Mouse (Mus musculus) intestine, embryonic 15.5 days (tissue): ENCODE results near the gene Rreb1. TPM values are rescaled to one million over a fixed set of nuclear protein-coding genes. Genes with fewer than 3 reads are reported as not detected.

Experiments
- ATAC-seq: fragments of 200-750 bp; cut with Nextera tagmentation; 2 replicates; pipeline ENCODE4 v1.8.0; 2017; ENCODE audit warnings: moderate TSS enrichment, moderate library complexity
- H3K27ac ChIP-seq: fragments of 300-500 bp; sonication (generic); 2 replicates; pipeline ENCODE4 v1.5.1; 2015; ENCODE audit warnings: mild to moderate bottlenecking, inconsistent platforms
- H3K27me3 ChIP-seq: fragments of 300-500 bp; sonication (generic); replicated peaks from 2 replicates; pipeline ENCODE4 v1.6.1; 2015; ENCODE audit warnings: inconsistent platforms
- H3K36me3 ChIP-seq: fragments of 300-500 bp; sonication (generic); 2 replicates; pipeline ENCODE4 v1.6.1; 2015; ENCODE audit warnings: inconsistent platforms
- H3K4me1 ChIP-seq: fragments of 300-500 bp; sonication (generic); replicated peaks from 2 replicates; pipeline ENCODE4 v1.6.1; 2015; ENCODE audit warnings: inconsistent platforms
- H3K4me2 ChIP-seq: fragments of 300-500 bp; sonication (generic); replicated peaks from 2 replicates; pipeline ENCODE4 v1.6.1; 2015; ENCODE audit warnings: mild to moderate bottlenecking, inconsistent platforms
- H3K4me3 ChIP-seq: fragments of 300-500 bp; sonication (generic); replicated peaks from 2 replicates; pipeline ENCODE4 v1.5.1; 2015; ENCODE audit warnings: inconsistent platforms
- H3K9ac ChIP-seq: fragments of 300-500 bp; sonication (generic); 2 replicates; pipeline ENCODE4 v1.6.1; 2015; ENCODE audit warnings: inconsistent platforms
- H3K9me3 ChIP-seq: fragments of 300-500 bp; sonication (generic); 2 replicates; pipeline ENCODE4 v1.6.1; 2016; ENCODE audit warnings: inconsistent platforms
- WGBS: fragments of 180-500 bp; shearing (Covaris S2); methylation state at CpG from one replicate; pipeline ENCODE4 v1.1.7; 2015; 5-methylcytosine and 5-hydroxymethylcytosine counted together
- polyA plus RNA-seq: library from polyadenylated mRNA; unstranded; fragments of >200 nt; fragmentation: Nextera tagmentation; extraction: Ambion mirVana; gene quantifications from 2 replicates; pipeline ENCODE4 v1.2.1, GENCODE M21; 2015

Gene Rreb1
- polyA plus RNA-seq, 1 experiment from 2014 or later: 16.5 TPM

DNA sequence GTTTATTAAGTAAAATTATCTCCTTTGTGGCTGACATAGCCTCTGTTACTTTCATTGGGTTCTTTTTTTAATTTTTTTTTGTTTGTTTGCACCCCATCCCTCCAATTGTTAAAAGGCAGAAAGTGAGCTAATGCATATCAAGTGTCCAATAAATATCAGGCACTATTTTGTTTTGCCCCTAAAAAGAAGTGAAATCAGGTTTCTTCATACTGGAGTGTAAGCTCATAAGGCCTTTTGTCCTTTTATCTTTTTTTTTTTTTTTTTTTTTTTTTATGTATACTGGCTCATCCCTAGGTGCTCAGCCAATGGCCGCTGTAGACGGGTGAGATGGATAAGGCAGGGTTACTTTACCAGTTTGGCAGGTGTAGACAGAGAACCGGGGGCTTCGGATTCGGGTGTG lies 70.2 kb downstream of the Rreb1 start:
- Histone ChIP-seq H3K27me3 (no peaks in the 10 kb centered on the region), H3K36me3 (no peaks in the 10 kb centered on the region), H3K9ac (no peak overlapping the region), H3K9me3 (no peaks in the 10 kb centered on the region), H3K4me1 (peaks cover 44% of the 10 kb centered on the region), H3K4me3 (no peak overlapping the region), H3K27ac (no peak overlapping the region), H3K4me2 (no peak overlapping the region)
- 61% methylated on average over 5 of the region's 5 CpGs for WGBS
- ATAC-seq: no peak

- 71% methylated on average over 5 of the region's 5 CpGs for WGBS
- H3K9ac ChIP-seq: no peak overlapping the region
- ATAC-seq: no peak
- no peaks in the 10 kb centered on the region for H3K27me3 ChIP-seq
- no peak overlapping the region for H3K27ac ChIP-seq
- H3K4me2 ChIP-seq: no peak overlapping the region
- H3K36me3 ChIP-seq: no peaks in the 10 kb centered on the region
- H3K9me3 ChIP-seq: no peaks in the 10 kb centered on the region
- no peak overlapping the region for H3K4me3 ChIP-seq
- H3K4me1 ChIP-seq: peaks cover 40% of the 10 kb centered on the region
Observed at GRCm38 (mm10) chr13:37851617-37852016, 73.4 kb downstream of the Rreb1 start.

GRCm38 (mm10) chr13:37852850-37853249 lies 74.7 kb downstream of the Rreb1 start:
- ATAC-seq: no peak
- no peak overlapping the region for H3K9ac ChIP-seq
- H3K27ac ChIP-seq: 0 out of 2 replicates have a peak overlapping the region, but pooled peaks have one; percentile 42
- no peak overlapping the region for H3K4me3 ChIP-seq
- no peaks in the 10 kb centered on the region for H3K36me3 ChIP-seq
- no peaks in the 10 kb centered on the region for H3K9me3 ChIP-seq
- H3K4me1 ChIP-seq: peaks cover 42% of the 10 kb centered on the region
- WGBS: 68% methylated on average over 3 of the region's 3 CpGs
- H3K4me2 ChIP-seq: no peak overlapping the region
- H3K27me3 ChIP-seq: no peaks in the 10 kb centered on the region

GRCm38 (mm10) chr13:37853441-37853840 lies 75.2 kb downstream of the Rreb1 start:
- ATAC-seq: no peak
- Histone ChIP-seq H3K36me3 (no peaks in the 10 kb centered on the region), H3K27me3 (no peaks in the 10 kb centered on the region), H3K9me3 (no peaks in the 10 kb centered on the region), H3K4me3 (no peak overlapping the region), H3K27ac (no peak overlapping the region), H3K4me1 (peaks cover 48% of the 10 kb centered on the region), H3K9ac (no peak overlapping the region), H3K4me2 (0 out of 2 replicates have a peak overlapping the region, but pooled peaks have one; percentile 26)
- WGBS: 33% methylated on average over 4 of the region's 4 CpGs

GRCm38 (mm10) chr13:37854031-37854431 lies 75.8 kb downstream of the Rreb1 start:
- ATAC-seq: peak; percentile 69
- Histone ChIP-seq H3K36me3 (no peaks in the 10 kb centered on the region), H3K4me3 (peak overlapping the region; percentile 32), H3K4me1 (peaks cover 51% of the 10 kb centered on the region), H3K9ac (peak overlapping the region; percentile 41), H3K27me3 (no peaks in the 10 kb centered on the region), H3K4me2 (peak overlapping the region; percentile 60), H3K27ac (peak overlapping the region; percentile 83), H3K9me3 (no peaks in the 10 kb centered on the region)
- 5% methylated on average over 14 of the region's 14 CpGs for WGBS

DNA sequence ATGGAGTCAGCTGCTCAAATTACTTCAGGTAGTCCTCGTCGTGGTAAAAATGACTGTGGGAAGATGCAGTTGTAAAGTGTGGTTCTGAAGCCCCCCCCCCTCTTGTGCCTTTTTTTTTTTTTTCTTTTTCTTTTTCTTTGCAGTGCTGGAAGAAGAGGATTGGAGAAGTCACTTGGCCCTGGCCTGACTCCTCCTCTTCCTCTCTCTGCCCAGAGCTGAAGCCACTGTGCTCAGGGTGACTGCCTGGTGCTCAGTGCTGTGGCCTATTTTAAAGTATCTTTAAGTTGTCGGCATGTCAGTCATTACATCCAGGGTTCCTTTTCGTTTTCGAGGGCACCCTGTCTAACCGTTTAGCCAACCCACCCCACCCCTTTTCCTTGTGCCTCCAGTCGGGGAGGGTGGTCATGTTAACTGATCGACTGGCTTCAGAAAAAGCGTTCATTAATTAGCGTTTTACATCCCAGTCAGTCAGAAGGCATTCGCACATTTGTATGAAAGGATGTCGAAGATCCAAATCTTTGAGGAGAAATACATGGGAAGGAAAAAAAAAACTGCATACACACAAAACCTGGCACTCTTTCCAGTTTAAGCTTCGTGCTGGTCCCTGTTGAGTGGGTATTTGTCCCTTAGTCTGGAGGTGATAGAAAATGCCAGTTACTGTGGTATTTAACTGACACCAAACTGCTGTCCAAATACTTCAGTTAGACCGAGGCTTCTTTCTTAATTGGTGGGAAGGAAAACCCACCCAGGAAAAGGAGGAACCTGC lies 76.4 kb downstream of the Rreb1 start:
- H3K27ac ChIP-seq: peak overlapping the region; percentile 83
- peak overlapping the region; percentile 32 for H3K4me3 ChIP-seq
- H3K4me2 ChIP-seq: peak overlapping the region; percentile 60
- no peaks in the 10 kb centered on the region for H3K36me3 ChIP-seq
- 32% methylated on average over 14 of the region's 14 CpGs for WGBS
- H3K9ac ChIP-seq: 0 out of 2 replicates have a peak overlapping the region, but pooled peaks have one; percentile 41
- peaks cover 48% of the 10 kb centered on the region for H3K4me1 ChIP-seq
- H3K9me3 ChIP-seq: no peaks in the 10 kb centered on the region
- H3K27me3 ChIP-seq: no peaks in the 10 kb centered on the region
- ATAC-seq: no peak

GRCm38 (mm10) chr13:37855221-37855757 lies 77.1 kb downstream of the Rreb1 start:
- H3K9me3 ChIP-seq: no peaks in the 10 kb centered on the region

DNA sequence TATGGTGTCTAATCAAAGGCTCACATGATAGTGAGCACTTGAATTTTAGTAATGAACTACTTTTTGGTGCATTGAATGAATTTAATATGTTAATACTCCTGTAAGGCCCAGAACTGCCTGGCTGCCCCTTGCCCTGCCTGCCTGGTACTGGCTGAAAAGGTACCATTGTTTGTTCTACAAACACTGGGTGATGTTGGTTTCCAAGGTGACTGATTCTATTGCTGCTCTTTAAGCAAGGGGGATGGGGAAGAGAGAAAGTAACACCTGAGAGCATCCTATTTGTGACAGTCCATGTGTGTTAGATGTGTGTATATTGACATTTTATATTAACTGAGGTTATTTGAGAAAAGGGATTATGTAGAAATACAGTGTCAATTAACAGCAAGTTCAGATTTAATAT lies 77.6 kb downstream of the Rreb1 start:
- no peak overlapping the region for H3K27ac ChIP-seq
- no peaks in the 10 kb centered on the region for H3K9me3 ChIP-seq
- H3K4me3 ChIP-seq: no peak overlapping the region
- no peak overlapping the region for H3K9ac ChIP-seq
- H3K4me1 ChIP-seq: peaks cover 52% of the 10 kb centered on the region
- H3K36me3 ChIP-seq: no peaks in the 10 kb centered on the region
- H3K4me2 ChIP-seq: no peak overlapping the region
- no peak for ATAC-seq
- H3K27me3 ChIP-seq: no peaks in the 10 kb centered on the region

More at GRCm38 (mm10) chr13:37855221-37855757, 77.1 kb downstream of the Rreb1 start:
- Histone ChIP-seq H3K4me1 (peaks cover 52% of the 10 kb centered on the region), H3K4me2 (peak overlapping the region; percentile 60; the same call in 1 of the 2 replicates), H3K9ac (no peak overlapping the region), H3K36me3 (no peaks in the 10 kb centered on the region), H3K27ac (peak overlapping the region; percentile 83), H3K27me3 (no peaks in the 10 kb centered on the region), H3K4me3 (no peak overlapping the region)
- ATAC-seq: no peak
- 49% methylated on average over 3 of the region's 3 CpGs for WGBS

- H3K4me2 ChIP-seq: peak overlapping the region; percentile 95; the same call in 1 of the 2 replicates
- H3K36me3 ChIP-seq: no peaks in the 10 kb centered on the region
- H3K4me3 ChIP-seq: no peak overlapping the region
- H3K4me1 ChIP-seq: peaks cover 58% of the 10 kb centered on the region
- no peaks in the 10 kb centered on the region for H3K27me3 ChIP-seq
- 40% methylated on average over 2 of the region's 2 CpGs for WGBS
- peak overlapping the region; percentile 90 for H3K27ac ChIP-seq
- H3K9me3 ChIP-seq: no peaks in the 10 kb centered on the region
- ATAC-seq: peak; percentile 57
- H3K9ac ChIP-seq: no peak overlapping the region
Observed at GRCm38 (mm10) chr13:37856537-37856936, 78.3 kb downstream of the Rreb1 start.

- peak overlapping the region; percentile 95 for H3K4me2 ChIP-seq
- ATAC-seq: peak; percentile 91
- peak overlapping the region; percentile 58 for H3K4me3 ChIP-seq
- H3K27me3 ChIP-seq: no peaks in the 10 kb centered on the region
- H3K9ac ChIP-seq: peak overlapping the region; percentile 76
- no peaks in the 10 kb centered on the region for H3K9me3 ChIP-seq
- WGBS: under 1% methylated on average over 59 of the region's 59 CpGs
- no peaks in the 10 kb centered on the region for H3K36me3 ChIP-seq
- H3K4me1 ChIP-seq: peaks cover 58% of the 10 kb centered on the region
- peak overlapping the region; percentile 90 for H3K27ac ChIP-seq
Observed at GRCm38 (mm10) chr13:37857284-37858065, 79.3 kb downstream of the Rreb1 start.

- peak overlapping the region; percentile 58 for H3K4me3 ChIP-seq
- H3K27ac ChIP-seq: peak overlapping the region; percentile 90
- no peaks in the 10 kb centered on the region for H3K9me3 ChIP-seq
- H3K4me1 ChIP-seq: peaks cover 59% of the 10 kb centered on the region
- ATAC-seq: peak; percentile 53
- H3K27me3 ChIP-seq: no peaks in the 10 kb centered on the region
- H3K36me3 ChIP-seq: no peaks in the 10 kb centered on the region
- H3K4me2 ChIP-seq: peak overlapping the region; percentile 95
- WGBS: 5% methylated on average over 19 of the region's 19 CpGs
- peak overlapping the region; percentile 76 for H3K9ac ChIP-seq
Observed at GRCm38 (mm10) chr13:37858066-37858501, 79.9 kb downstream of the Rreb1 start.

DNA sequence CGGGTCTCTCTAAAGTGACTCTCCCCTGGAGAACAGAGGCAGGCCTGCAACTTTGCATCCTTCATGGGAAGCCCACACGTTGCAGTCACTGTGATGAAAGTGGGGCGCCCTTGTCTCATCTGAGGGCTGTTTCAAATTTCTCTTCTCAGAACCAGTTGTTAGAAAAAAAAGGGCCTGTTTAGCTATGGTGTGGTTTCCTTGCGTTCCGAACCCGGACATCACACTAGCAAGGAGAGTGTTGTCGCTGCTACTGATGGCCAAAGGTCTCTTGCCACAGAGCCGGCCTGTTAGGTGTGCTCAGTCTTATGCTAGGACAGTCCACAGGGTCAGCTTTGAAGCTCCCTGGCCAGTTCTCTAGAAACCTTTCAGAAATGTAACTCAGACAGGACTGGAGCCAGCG lies 80.3 kb downstream of the Rreb1 start:
- ATAC-seq: no peak
- peak overlapping the region; percentile 76 for H3K9ac ChIP-seq
- peaks cover 62% of the 10 kb centered on the region for H3K4me1 ChIP-seq
- no peaks in the 10 kb centered on the region for H3K36me3 ChIP-seq
- WGBS: 39% methylated on average over 9 of the region's 9 CpGs
- H3K4me2 ChIP-seq: peak overlapping the region; percentile 95
- H3K27ac ChIP-seq: peak overlapping the region; percentile 90
- no peaks in the 10 kb centered on the region for H3K27me3 ChIP-seq
- H3K9me3 ChIP-seq: no peaks in the 10 kb centered on the region
- peak overlapping the region; percentile 58 for H3K4me3 ChIP-seq
